Mouse (Mus musculus) MEL-GATA-1-ER (cell line): Measurements from ENCODE around the gene Zbtb40.

Experiments used
- DNase-seq: peaks from one replicate; pipeline ENCODE4 v3.0.0-alpha.2; 2012; ENCODE audit warnings: low read depth; ENCODE audit errors: extremely low read depth

The Zbtb40 gene

DNA sequence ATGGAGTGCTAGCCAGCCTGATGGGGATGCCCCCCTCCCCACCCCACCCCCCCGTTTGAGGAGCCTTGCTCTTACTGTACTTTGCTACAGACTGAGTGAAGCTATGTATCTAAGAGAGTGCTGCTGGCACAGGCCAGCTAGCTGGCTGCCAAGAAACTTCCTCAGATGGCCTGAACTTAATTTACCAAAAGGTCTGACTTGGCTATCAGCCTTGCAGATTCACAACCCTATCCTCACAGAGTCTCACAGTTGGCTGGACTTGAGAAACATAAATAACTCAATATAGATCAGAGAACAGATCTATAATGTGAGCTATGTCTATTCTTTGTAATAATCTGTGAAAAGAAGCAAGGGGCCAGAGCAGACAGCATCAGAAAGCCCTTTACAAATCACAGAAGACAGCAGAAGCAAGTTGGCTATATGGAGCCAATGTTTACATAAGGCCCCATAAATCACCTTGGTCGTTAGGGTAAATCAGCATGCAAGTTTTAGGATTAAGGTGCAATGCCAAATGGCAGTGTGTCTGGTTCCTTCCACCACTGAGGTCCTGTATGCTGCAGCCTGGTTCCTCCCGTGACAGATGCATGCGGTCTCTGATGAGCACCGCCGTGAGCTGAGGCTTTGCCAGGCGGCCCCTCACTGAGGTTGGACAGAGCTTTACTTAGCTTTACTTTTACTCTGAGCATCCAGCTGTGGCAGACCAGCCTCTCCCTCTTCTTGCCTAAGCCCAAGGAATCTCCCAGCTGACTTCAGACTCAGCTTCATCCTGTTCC, 15.3 kb downstream of the Zbtb40 start:
- DNase-seq, result no peak

DNA sequence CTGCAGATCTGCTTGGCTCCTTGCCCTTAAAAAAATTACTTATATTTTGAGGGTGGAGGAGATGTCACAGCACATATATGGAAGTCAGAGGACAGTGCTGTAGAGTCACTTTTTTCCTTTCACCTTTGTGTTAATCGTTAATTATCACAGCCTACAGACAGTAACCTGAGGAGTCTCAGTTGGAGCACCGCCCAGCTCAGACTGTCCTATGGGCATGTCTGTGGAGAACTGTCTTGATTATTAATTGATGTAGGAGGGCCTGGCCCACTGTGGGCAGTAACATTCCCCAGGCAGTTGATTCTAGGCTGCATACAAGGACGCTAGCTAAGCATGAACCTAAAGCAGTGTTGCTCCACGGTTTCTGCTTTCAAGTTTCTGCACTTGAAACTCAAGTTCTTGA, 16.1 kb downstream of the Zbtb40 start:
- DNase-seq, result no peak

DNA sequence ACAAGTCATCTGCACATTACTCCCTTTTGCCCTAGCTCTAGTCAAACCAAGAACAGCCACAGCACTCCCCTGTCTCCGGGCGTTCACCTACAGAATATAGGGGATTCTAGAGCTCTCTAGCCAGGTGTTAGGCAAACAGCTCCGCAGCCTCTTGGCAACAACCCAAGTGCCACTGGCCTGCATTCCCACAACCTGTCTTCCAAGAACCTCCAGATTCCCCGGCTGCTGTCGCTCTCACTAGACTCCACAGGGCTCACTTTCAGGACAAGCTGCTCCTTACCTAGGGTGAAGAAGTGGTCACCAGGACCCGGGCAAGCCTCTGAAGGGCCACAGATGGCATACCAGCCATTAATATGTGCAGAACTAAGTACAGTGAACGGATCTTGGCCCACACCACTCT, 17.3 kb downstream of the Zbtb40 start:
- no peak for DNase-seq

DNA sequence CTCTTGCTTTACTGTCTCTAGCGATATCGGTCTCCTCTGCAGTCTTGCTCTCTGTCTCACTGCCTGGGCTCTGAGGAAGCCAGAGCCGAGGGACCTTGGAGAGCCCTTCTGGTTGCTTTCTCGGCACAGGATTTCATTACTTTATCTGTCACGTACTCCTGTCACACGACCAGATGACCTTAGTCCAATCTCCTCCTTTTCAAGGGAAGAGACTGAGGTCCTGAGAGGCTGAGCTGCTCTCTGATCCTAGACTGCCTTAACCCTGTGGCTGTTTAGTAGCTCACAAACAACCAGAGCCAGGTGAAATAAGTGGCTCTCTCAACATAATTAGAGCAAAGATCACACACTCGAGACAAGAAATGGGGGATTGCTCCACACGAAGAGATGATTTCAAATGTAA, 19.3 kb downstream of the Zbtb40 start:
- no peak for DNase-seq

DNA sequence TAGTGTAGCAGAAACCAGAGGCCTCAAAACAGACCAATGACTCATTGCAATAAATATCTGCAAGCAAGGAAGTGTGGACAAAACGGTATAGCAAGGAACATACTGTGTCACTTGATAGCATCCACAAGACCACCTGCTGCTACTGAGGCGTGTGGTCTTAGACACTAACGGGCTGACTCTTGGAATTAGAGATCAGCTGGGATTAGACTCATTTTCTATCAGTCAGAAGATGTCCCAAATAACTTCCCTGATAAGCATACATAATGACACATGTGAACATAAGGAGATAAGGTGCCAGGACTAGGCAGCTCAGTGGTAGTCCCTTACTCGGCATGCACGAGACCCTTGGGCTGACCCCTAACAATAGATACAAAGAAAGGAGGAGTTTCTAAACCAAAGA, 21.6 kb downstream of the Zbtb40 start:
- no peak for DNase-seq

DNA sequence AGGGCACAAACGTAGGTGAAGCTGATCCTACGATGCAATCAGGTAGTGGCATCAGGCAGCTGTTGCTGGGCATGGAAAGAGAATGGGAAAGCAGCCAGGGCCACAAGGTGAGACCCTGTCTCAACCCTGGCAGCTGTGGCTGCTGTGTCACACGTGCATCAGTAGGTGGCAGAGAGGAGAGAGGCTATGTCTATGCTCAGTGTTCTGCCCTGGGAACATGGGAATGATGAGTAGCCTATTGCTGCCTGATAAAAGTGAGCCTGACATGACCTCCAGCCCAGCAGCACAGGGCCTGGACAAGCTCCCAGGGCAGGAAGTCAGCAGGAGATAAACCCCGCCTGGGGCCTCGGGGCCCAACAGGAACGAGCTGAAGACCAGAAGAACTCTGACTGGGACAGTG, 23.0 kb downstream of the Zbtb40 start:
- no peak for DNase-seq

DNA sequence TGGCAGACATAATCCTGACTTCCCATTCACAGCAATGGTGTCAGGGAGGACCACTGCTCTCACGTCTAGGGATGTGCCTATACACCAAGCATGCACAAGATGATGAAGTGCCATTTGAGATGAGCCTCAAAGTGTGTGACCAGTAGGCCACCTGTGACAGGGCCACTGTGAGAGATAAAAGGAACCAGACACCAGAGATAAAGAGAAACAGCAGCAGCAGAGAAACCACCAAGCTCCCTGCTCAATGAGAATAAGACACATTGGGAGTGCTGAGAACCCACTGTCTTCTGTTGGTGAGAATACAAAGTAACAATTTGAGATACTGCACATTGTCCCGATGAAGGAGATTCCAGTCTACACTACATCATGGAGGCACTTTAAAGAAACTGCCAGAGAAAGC, 23.5 kb downstream of the Zbtb40 start:
- DNase-seq, result no peak

DNA sequence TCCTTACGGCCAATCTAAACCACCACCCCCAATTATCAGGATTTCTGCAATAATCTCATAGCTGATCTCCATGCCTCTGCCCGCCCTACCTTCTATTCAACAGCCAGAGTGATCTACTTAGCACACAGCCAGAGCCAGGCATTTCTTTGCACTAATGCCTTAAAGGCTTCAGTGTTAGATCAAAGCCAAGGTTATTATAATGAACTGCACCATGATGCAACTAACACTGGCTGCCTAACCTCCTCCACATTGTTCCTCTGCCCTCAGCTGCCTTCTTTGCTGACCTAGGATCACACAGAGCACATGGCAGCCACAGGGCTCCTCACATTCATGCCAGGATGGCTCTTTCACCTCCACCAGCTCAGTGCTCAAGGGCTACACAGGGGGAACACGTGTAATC, 28.5 kb downstream of the Zbtb40 start:
- DNase-seq, result no peak

DNA sequence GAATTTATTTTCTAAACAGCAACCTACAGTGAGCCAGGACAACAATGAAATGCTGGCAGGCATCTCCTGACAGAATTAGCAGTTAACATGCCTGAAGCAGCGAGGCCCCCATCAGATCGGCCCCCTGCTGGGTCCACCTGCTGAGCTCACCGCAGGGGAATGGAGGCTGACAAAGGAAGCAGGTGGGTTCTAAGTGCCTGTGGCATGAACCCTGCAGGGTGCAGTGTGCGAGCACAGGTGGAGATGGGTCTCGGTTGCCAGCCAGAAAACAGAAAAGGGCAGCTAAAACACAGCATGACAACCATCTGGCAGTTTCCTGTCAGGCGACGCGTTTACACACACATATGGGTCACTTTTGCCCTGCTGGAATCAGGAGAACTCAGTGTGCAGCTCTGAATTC, 32.7 kb downstream of the Zbtb40 start:
- DNase-seq, result no peak

DNA sequence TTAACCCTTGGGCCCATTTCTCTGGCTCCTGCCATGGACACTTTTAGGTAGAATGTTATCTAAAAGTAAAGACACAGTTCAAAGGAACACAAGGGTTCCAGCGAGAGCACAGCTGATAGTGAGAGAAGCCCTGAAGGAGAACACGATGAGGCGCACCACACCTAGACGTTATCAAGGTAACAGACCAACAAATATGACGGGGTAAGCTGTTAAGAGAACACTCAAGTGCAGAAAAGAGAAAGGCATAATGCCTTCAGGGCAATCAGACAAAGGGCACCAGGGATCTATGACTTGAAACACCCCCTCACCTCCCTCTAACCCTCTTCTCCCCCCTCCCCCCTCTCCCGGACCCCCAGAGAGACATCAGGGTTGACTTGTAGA, 33.1 kb downstream of the Zbtb40 start:
- DNase-seq, result no peak

DNA sequence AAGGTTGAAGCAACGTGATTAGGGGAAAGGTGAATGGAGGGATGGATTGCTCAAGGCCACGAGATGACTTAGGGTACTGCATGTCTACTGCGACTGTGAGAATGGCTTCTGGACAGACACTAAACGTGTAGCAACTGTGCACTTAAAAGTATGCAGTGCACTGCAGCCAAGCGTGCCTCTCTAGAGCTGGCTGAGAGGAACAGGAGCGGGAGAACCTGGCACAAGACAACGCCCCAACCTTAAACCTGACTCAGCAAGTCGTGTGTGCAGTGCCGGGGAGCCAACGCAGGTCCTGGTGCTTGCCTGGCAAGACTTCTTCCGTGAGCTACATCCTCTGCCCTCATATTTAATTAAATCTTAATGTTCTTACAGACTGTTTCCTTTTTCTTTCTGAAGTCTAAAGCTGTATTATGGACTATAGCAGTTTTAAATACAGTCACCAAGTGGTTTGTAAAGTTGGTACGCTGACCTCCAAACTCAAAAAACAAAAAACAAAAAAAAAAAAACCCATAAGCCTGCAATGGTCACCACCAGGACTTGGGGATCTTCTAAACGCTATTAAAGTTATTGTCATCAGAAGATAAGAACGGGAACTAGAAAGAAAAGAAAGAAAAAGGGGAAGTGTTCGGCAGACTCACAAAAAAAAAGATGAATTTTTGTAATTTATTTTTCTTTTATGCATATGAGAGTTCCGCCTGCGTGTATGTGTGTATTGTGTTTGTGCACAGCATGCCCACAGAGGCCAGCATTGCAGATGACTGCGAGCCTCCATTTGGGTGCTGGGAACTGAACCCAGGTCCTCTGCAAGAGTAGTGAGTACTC, 33.7 kb downstream of the Zbtb40 start:
- DNase-seq, result peak; percentile 63

DNA sequence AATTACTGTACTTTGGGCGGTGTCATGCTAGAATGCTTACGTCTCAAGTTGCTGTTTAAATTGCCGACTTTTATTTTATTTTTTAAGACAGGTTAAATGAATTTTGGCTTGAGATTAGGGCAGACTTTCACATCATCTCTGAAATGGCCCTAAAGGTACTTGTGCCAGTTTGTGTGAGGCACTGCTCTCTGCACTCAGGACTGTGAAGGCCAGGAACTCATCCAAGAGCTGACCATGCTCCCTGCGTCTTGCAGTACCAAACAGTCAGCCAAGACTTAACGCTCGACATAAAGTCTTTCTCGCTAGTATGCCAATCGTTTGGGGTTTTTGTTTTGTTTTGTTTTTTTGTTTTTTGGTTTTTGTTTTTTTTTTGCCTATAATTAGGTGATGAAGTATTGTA, 34.5 kb downstream of the Zbtb40 start:
- DNase-seq, result no peak

DNA sequence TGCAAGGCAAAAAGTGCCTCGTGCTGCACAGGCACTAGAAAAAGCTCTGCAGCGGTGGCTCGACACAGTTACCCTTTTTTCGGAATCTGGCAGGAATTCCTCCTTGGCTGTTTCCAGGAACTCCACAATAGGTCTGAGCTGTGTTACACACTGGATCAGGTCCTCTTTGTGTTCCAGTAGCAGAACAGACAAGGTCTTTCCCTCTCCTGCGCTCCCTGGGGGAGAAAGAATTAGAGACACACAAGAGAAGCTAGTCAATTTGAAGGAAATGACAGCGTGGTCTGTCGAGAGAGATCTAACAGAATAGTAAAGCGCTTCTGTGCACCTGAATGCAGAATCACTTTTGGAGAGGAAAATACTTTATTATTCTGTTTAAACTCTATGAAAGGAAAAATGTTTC, 41.6 kb downstream of the Zbtb40 start:
- DNase-seq, result no peak

DNA sequence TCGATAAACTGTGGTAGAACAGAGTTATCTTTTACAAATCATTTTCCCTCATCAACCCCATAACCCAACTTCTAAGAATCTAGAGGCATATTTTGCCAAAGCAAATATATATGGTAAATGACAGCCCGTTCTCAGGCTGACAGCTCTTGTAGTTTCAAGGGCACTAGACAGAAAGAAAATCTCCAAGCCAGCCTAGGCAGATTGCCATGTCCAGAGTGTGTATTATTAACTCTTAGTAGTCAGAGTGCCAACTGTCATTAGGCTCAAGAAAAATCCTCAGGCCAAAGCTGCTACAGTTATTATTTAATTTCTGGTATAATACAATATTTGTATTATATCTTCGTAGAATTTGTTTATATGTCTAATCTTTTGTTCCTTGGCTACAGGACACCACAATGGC, 46.8 kb downstream of the Zbtb40 start:
- no peak for DNase-seq

DNA sequence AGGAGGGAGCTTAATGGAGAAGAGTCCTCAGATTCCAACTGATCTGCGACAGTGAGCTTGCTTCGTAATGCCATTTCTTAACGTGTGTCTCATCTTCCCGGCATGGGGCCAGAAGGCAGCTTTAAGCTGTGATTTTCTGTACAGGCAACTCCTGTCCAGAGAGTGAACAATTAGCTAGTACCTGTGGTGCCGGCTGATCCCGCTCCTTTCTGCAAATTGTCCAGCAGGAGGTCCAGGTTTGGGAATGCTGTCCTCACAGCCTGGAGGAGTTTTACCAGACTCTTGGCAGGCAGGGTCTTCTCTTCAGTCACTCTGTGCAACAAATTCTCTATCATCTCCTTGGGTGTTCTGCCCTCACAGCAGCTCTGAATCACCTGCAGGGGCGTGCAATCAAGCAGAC, 47.6 kb downstream of the Zbtb40 start:
- no peak for DNase-seq

DNA sequence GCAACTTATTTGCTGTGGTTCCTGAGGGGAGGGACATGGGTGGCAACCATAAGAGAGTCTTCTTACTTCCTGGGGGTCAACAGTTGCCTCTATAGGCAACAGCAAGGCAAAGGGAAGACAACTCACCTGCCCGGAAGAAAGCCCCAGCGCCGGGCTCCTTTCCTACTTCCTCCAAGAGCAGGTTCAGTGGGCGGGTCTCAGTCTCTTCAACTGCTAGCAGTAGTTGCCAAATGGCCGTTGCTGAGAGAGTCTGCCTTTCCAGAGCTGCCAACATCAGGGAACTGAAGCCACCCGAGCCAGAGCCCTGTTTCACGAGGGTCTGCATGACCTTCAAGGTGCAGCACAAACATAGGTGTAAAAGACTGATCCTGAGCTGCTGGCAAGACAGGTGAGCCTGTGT, 50.2 kb downstream of the Zbtb40 start:
- DNase-seq, result no peak

DNA sequence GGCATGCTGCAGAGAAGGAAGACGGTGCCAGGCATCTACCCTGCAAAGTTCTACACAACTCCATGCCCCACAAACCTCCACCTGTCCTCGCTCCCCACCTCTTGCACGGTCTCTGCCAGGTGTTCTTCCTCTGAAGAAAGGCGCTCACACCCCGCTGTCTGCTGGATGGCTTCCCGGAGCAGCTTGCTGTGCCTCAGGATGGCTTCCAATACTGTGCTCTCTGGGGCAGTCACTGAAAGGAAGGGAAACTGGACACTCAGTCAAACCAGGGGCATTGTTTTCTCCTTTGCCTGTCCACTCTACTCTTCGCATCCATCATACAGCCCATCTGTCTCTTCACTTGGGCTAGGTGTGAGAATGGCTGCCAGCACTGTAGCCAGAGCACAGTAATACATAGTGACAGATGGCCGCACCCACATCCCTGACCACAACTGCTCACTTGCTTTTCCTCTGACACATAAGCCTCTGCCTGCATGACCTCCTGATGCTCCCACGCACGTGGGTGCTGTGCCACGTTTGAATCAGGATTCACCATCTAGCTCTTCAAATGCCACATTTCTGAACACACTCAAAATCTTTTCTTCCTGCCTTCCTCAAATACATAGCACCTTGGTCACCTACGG, 50.8 kb downstream of the Zbtb40 start:
- no peak for DNase-seq

DNA sequence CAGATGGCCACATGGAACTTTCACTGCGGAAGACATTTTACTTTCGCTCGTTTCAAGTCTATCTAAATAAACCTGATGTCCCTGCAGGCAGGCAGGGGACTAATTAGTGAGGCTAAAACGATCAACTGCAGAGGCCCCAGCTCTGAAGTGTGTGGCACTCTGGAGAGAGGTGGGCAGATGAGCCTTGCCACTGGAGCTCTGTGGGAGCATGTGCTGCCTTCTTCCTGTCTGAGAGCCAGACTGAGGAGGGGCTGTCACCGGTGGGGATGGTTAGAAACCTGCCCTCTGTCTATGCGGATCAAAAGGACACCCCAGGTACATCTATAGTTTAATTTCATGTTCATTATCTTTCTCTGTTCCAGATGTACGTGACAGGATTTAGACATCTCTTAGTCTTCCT, 51.7 kb downstream of the Zbtb40 start:
- no peak for DNase-seq

DNA sequence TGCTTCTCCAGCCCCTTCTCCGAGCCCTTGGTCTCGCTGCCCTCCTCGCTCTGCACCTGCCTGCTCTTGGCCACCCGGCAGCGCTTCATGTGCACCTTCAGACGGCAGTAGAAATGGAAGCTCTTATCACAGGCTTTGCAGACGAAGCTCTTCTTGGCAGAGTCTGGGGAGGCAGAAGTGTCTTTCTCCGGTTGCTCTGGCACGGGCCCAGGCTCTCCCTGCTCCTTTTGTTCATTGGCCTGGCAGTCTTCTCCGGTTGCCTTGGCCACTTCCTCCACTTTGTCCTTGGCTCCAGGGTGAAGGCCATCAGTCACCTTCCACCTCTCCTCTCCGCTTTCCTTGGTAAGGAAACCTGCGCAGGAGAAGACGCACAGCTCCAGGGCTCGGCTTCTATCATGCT, 53.2 kb downstream of the Zbtb40 start:
- DNase-seq, result no peak

DNA sequence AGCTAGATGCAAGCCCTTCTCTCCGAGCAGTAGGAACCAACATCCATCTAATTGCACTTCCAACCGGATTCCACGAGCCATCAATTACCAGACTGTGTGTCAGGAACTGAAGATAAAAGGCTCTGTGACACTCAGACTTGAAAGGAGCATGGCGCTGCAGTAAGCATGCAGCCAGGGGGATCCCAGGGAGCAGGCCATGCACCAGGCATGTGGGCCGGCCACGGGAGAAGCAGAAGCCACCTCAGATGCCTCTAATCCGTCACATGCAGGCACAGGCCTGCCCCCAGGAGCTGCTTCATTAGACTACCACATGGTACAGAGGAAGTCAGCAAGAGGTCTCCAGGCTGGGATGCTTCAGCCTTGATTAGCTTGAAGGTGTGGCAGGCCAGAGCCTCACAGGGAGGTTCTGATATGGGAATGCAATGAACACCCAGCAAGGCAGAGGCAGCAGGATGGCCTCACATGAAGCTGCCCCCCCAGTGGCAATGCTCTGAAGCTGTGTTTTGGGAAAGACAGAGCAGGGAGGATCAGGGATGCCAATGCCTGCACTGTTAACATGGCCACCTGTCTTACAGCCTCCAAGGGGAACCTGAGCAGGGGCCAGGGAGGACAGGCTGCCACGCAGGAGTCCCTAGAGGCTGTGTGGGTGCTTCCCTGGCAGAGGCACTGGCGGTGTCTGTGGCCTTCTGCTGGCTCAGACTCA, 66.5 kb downstream of the Zbtb40 start:
- DNase-seq, result no peak

DNA sequence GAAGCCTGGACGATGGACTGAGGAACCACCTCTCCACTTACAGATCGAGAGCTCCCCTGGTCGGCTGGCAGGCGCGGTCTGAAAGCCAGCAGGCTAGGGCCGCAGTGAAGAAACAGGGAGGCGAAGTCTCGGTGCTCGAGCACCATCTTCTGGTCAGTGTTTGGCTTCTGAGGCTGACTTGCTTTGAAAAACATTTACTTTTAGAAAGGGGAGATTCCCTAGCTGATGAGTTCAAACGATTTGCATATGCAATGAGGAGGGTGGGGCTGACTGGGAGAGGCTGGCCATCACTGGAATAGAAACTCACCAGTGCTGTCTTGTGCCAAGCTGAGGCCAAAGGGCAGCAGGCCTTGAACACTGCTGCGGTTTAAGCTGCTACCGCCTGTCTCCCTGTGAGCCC, 67.3 kb downstream of the Zbtb40 start:
- no peak for DNase-seq

DNA sequence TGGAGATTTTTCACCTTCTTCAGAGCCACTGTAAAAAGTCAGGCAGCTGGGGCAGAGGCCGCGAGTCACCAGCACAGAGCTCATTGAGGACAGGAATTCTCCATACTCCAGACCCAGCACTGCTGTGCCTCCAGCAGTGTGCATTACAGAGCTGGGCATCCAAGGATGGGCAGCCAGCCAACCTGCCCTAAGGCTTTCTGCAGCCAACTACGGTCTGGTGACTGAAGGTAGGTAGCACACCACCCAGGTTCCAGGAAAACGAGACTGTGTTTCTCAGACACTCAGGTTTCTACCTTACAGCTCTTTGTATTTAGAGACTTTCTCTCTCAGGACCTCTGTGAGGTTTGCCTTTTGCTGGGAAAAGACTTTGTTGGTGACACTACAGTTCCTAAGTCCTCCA, 67.7 kb downstream of the Zbtb40 start:
- no peak for DNase-seq
